Mouse (Mus musculus): ENCODE measurements around the gene Pex14. TPM values are rescaled to one million over a fixed set of nuclear protein-coding genes. Genes with fewer than 3 reads are reported as not detected.

Pex14 gene
- polyA plus RNA-seq (2015; fragmentation: Nextera tagmentation; extraction: Ambion mirVana) = 50.6 and 55.6 TPM in 2 replicates

GRCm38 (mm10) chr4:149099369-149100017, at the start of gene Pex14:
Pex14 (minus strand) TSS chr4:149099876.
- Histone ChIP-seq H3K4me3 (replicated peaks) (peak within 1 kb of the TSS; percentile 99), H3K9ac (replicated peaks) (peak within 1 kb of the TSS; percentile 91), H3K27ac (peak within 1 kb of the TSS; percentile 53; the same call in 1 of the 2 replicates), H3K27me3 (no peaks in the 10 kb centered on the region), H3K36me3 (no peaks in the 10 kb centered on the region), H3K4me1 (replicated peaks) (peaks cover 16% of the 10 kb centered on the region), H3K9me3 (no peaks in the 10 kb centered on the region), H3K4me2 (replicated peaks) (peak within 1 kb of the TSS; percentile 97)
- under 1% methylated on average over 50 of the region's 50 CpGs for WGBS
- ATAC-seq = peak; percentile 80

- WGBS = 89% methylated on average over 9 of the region's 9 CpGs
- ATAC-seq = no peak
These were observed 49.5 kb upstream of the Pex14 start for GRCm38 (mm10) chr4:149149196-149149595.

GRCm38 (mm10) chr4:149148084-149148483, 48.4 kb upstream of the Pex14 start:
- no peak for ATAC-seq
- Histone ChIP-seq H3K4me3 (replicated peaks) (no peak overlapping the region), H3K36me3 (peaks cover 42% of the 10 kb centered on the region), H3K9me3 (no peaks in the 10 kb centered on the region), H3K27me3 (no peaks in the 10 kb centered on the region), H3K27ac (no peak overlapping the region), H3K9ac (replicated peaks) (no peak overlapping the region), H3K4me1 (replicated peaks) (no peaks in the 10 kb centered on the region), H3K4me2 (replicated peaks) (no peak overlapping the region)
- 86% methylated on average over 4 of the region's 4 CpGs for WGBS

More at GRCm38 (mm10) chr4:149149196-149149595, 49.5 kb upstream of the Pex14 start:
- H3K36me3 ChIP-seq = peaks cover 53% of the 10 kb centered on the region
- no peaks in the 10 kb centered on the region for H3K27me3 ChIP-seq
- no peak overlapping the region for H3K4me2 ChIP-seq (replicated peaks)
- H3K9ac ChIP-seq (replicated peaks) = no peak overlapping the region
- no peak overlapping the region for H3K4me3 ChIP-seq (replicated peaks)
- no peaks in the 10 kb centered on the region for H3K4me1 ChIP-seq (replicated peaks)
- H3K27ac ChIP-seq = no peak overlapping the region
- H3K9me3 ChIP-seq = no peaks in the 10 kb centered on the region

- H3K4me2 ChIP-seq (replicated peaks) = no peak overlapping the region
- no peak for ATAC-seq
- H3K27me3 ChIP-seq = no peaks in the 10 kb centered on the region
- H3K9me3 ChIP-seq = no peaks in the 10 kb centered on the region
- no peaks in the 10 kb centered on the region for H3K4me1 ChIP-seq (replicated peaks)
- no peak overlapping the region for H3K27ac ChIP-seq
- H3K9ac ChIP-seq (replicated peaks) = no peak overlapping the region
- H3K36me3 ChIP-seq = peaks cover 36% of the 10 kb centered on the region
- 89% methylated on average over 7 of the region's 7 CpGs for WGBS
- no peak overlapping the region for H3K4me3 ChIP-seq (replicated peaks)
These were observed 47.9 kb upstream of the Pex14 start for GRCm38 (mm10) chr4:149147528-149147927.

- ATAC-seq = no peak
These were observed 45.5 kb upstream of the Pex14 start for GRCm38 (mm10) chr4:149145151-149145550.

GRCm38 (mm10) chr4:149144459-149144858, 44.8 kb upstream of the Pex14 start:
- no peaks in the 10 kb centered on the region for H3K4me1 ChIP-seq (replicated peaks)
- peak; percentile 87 for ATAC-seq
- 6% methylated on average over 3 of the region's 3 CpGs for WGBS
- H3K27me3 ChIP-seq = no peaks in the 10 kb centered on the region
- H3K4me3 ChIP-seq (replicated peaks) = no peak overlapping the region
- H3K27ac ChIP-seq = peak overlapping the region; percentile 20; the same call in 1 of the 2 replicates
- H3K9me3 ChIP-seq = no peaks in the 10 kb centered on the region
- H3K36me3 ChIP-seq = peaks cover 6% of the 10 kb centered on the region; the same call in 1 of the 2 replicates
- no peak overlapping the region for H3K9ac ChIP-seq (replicated peaks)
- no peak overlapping the region for H3K4me2 ChIP-seq (replicated peaks)

More at GRCm38 (mm10) chr4:149145151-149145550, 45.5 kb upstream of the Pex14 start:
- H3K27ac ChIP-seq = no peak overlapping the region
- H3K27me3 ChIP-seq = no peaks in the 10 kb centered on the region
- no peaks in the 10 kb centered on the region for H3K4me1 ChIP-seq (replicated peaks)
- no peaks in the 10 kb centered on the region for H3K9me3 ChIP-seq
- no peak overlapping the region for H3K4me3 ChIP-seq (replicated peaks)
- H3K4me2 ChIP-seq (replicated peaks) = no peak overlapping the region
- H3K9ac ChIP-seq (replicated peaks) = no peak overlapping the region
- peaks cover 13% of the 10 kb centered on the region for H3K36me3 ChIP-seq
- 79% methylated on average over 4 of the region's 4 CpGs for WGBS

- Histone ChIP-seq H3K27ac (no peak overlapping the region), H3K4me3 (replicated peaks) (no peak overlapping the region), H3K27me3 (no peaks in the 10 kb centered on the region), H3K4me2 (replicated peaks) (no peak overlapping the region), H3K36me3 (no peaks in the 10 kb centered on the region), H3K9me3 (no peaks in the 10 kb centered on the region), H3K4me1 (replicated peaks) (no peaks in the 10 kb centered on the region), H3K9ac (replicated peaks) (no peak overlapping the region)
- WGBS = 46% methylated on average over 4 of the region's 4 CpGs
- ATAC-seq = no peak
These were observed 43.9 kb upstream of the Pex14 start for GRCm38 (mm10) chr4:149143594-149143993.

- no peaks in the 10 kb centered on the region for H3K36me3 ChIP-seq
- H3K27ac ChIP-seq = no peak overlapping the region
- H3K9me3 ChIP-seq = no peaks in the 10 kb centered on the region
- no peak for ATAC-seq
- WGBS = 87% methylated on average over 8 of the region's 8 CpGs
- H3K27me3 ChIP-seq = no peaks in the 10 kb centered on the region
- H3K4me1 ChIP-seq (replicated peaks) = peaks cover 8% of the 10 kb centered on the region
- no peak overlapping the region for H3K4me3 ChIP-seq (replicated peaks)
- H3K4me2 ChIP-seq (replicated peaks) = no peak overlapping the region
- H3K9ac ChIP-seq (replicated peaks) = no peak overlapping the region
These were observed 38.8 kb upstream of the Pex14 start for GRCm38 (mm10) chr4:149138515-149138914.

GRCm38 (mm10) chr4:149136982-149137770, 37.5 kb upstream of the Pex14 start, which contains the start of gene Cenps:
Cenps (minus strand) TSS chr4:149137629.
- Histone ChIP-seq H3K27me3 (no peaks in the 10 kb centered on the region), H3K36me3 (no peaks in the 10 kb centered on the region), H3K27ac (peak within 1 kb of the TSS; percentile 80), H3K4me1 (replicated peaks) (peaks cover 8% of the 10 kb centered on the region), H3K4me2 (replicated peaks) (peak within 1 kb of the TSS; percentile 62), H3K9me3 (no peaks in the 10 kb centered on the region), H3K9ac (replicated peaks) (peak within 1 kb of the TSS; percentile 72), H3K4me3 (replicated peaks) (peak within 1 kb of the TSS; percentile 61)
- ATAC-seq = peak; percentile 94
- under 1% methylated on average over 68 of the region's 68 CpGs for WGBS

GRCm38 (mm10) chr4:149136116-149136850, 36.6 kb upstream of the Pex14 start:
- no peak overlapping the region for H3K27ac ChIP-seq
- peaks cover 8% of the 10 kb centered on the region for H3K4me1 ChIP-seq (replicated peaks)
- WGBS = 70% methylated on average over 18 of the region's 18 CpGs
- peak overlapping the region; percentile 72 for H3K9ac ChIP-seq (replicated peaks)
- H3K4me2 ChIP-seq (replicated peaks) = peak overlapping the region; percentile 62
- H3K36me3 ChIP-seq = 0 out of 2 replicates have a peak, but pooled peaks cover 1% of the 10 kb centered on the region
- no peaks in the 10 kb centered on the region for H3K27me3 ChIP-seq
- H3K9me3 ChIP-seq = no peaks in the 10 kb centered on the region
- ATAC-seq = no peak
- H3K4me3 ChIP-seq (replicated peaks) = peak overlapping the region; percentile 61

GRCm38 (mm10) chr4:149133395-149133794, 33.7 kb upstream of the Pex14 start:
- Histone ChIP-seq H3K4me1 (replicated peaks) (peaks cover 8% of the 10 kb centered on the region), H3K27ac (no peak overlapping the region), H3K9me3 (no peaks in the 10 kb centered on the region), H3K9ac (replicated peaks) (no peak overlapping the region), H3K27me3 (no peaks in the 10 kb centered on the region), H3K36me3 (peaks cover 20% of the 10 kb centered on the region), H3K4me3 (replicated peaks) (no peak overlapping the region), H3K4me2 (replicated peaks) (no peak overlapping the region)
- WGBS = 83% methylated on average over 5 of the region's 5 CpGs
- no peak for ATAC-seq

Measured in midbrain, embryonic 13.5 days (tissue).